Mouse (Mus musculus) CH12.LX (cell line): ENCODE measurements at regions not wholly inside any gene's neighbourhood (a gene's known extent, or its start where the extent isn't known, plus 50 kb on each side); places are given as distances from the start of the nearest gene placed in this dataset.
"Not testable (repeated sequence)": the region's sequence is repeated elsewhere in the genome, so short reads cannot be mapped to it uniquely, and the experiment has no call there.

Experiments
- DNase-seq: peaks from one replicate; pipeline ENCODE4 v3.0.0-alpha.2; 2013; ENCODE audit errors: extremely low read depth
- H3K27ac ChIP-seq: 2 replicates; pipeline ENCODE4 v1.5.1; 2012; ENCODE audit warnings: low read depth, mild to moderate bottlenecking, control low read depth, moderate library complexity; ENCODE audit not compliant: insufficient read depth
- H3K27me3 ChIP-seq: replicated peaks from 2 replicates; pipeline ENCODE3; 2012; ENCODE audit warnings: inconsistent platforms
- H3K36me3 ChIP-seq, 2 experiments: replicated peaks in 1 of 2; 2 replicates each; pipeline versions ENCODE3 to v1.6.1; 2012; ENCODE audit warnings: inconsistent platforms in 1 of 2, low read length in 1 of 2, mild to moderate bottlenecking in 1 of 2, mixed read lengths in 1 of 2, moderate library complexity in 1 of 2; ENCODE audit not compliant: control insufficient read depth in 1 of 2, insufficient read depth in 1 of 2
- H3K4me1 ChIP-seq, 2 experiments: 2 replicates each; pipeline ENCODE4 v1.6.1; 2012; ENCODE audit warnings: inconsistent platforms in 1 of 2, moderate library complexity in 1 of 2; ENCODE audit not compliant: insufficient read depth in 2 of 2, control insufficient read depth in 1 of 2
- H3K4me2 ChIP-seq: 2 replicates; pipeline ENCODE4 v1.6.1; 2012; ENCODE audit warnings: low read depth, mild to moderate bottlenecking, control low read depth; ENCODE audit not compliant: poor library complexity, insufficient read depth, severe bottlenecking
- H3K4me3 ChIP-seq, 3 experiments: fragments of 150-350 bp in 1 of 3; sonication (generic) in 1 of 3; replicated peaks in 1 of 3; 2 replicates each; pipeline versions ENCODE3 to v1.5.1; 2011 to 2012; ENCODE audit warnings: low read depth in 2 of 3, low read length in 2 of 3, mild to moderate bottlenecking in 2 of 3, moderate library complexity in 2 of 3, control low read depth in 1 of 3, improper control_type of control experiment in 1 of 3, inconsistent platforms in 1 of 3, mixed read lengths in 1 of 3; ENCODE audit not compliant: poor library complexity in 1 of 3
- H3K79me2 ChIP-seq: replicated peaks from 2 replicates; pipeline ENCODE4 v1.6.1; 2012; ENCODE audit warnings: mild to moderate bottlenecking, moderate library complexity; ENCODE audit not compliant: control insufficient read depth, poor library complexity, insufficient read depth, severe bottlenecking; ENCODE audit errors: extremely low read depth
- H3K9ac ChIP-seq: 2 replicates; pipeline ENCODE4 v1.6.1; 2012; ENCODE audit warnings: low read depth, mild to moderate bottlenecking, control low read depth, moderate library complexity; ENCODE audit not compliant: insufficient read depth
- H3K9me3 ChIP-seq: replicated peaks from 2 replicates; pipeline ENCODE3; 2012; ENCODE audit warnings: low read length, inconsistent platforms, mixed read lengths
- BHLHE40 ChIP-seq: IDR thresholded peaks from 2 replicates; pipeline ENCODE4 v1.6.1; 2011; ENCODE audit warnings: mild to moderate bottlenecking, low read depth, low read length, improper control_type of control experiment
- CHD2 ChIP-seq: IDR thresholded peaks from 2 replicates; pipeline ENCODE4 v1.6.1; 2011; ENCODE audit warnings: low read length, improper control_type of control experiment
- E2F4 ChIP-seq: IDR thresholded peaks from 2 replicates; pipeline ENCODE4 v1.6.1; 2011; ENCODE audit warnings: low read depth, low read length, improper control_type of control experiment; ENCODE audit not compliant: insufficient replicate concordance
- HCFC1 ChIP-seq: IDR thresholded peaks from 2 replicates; pipeline ENCODE4 v1.6.1; 2012; ENCODE audit warnings: low read depth, mild to moderate bottlenecking, inconsistent platforms, low read length, improper control_type of control experiment
- IRF4 ChIP-seq: IDR thresholded peaks from 2 replicates; pipeline ENCODE4 v1.6.1; 2014; ENCODE audit warnings: low read depth, mild to moderate bottlenecking, inconsistent platforms, low read length, improper control_type of control experiment
- JUN ChIP-seq: IDR thresholded peaks from 2 replicates; pipeline ENCODE4 v1.6.1; 2011; ENCODE audit warnings: low read depth, mild to moderate bottlenecking, low read length, improper control_type of control experiment, moderate library complexity; ENCODE audit not compliant: insufficient read depth
- KAT2A ChIP-seq: IDR thresholded peaks from 2 replicates; pipeline ENCODE4 v1.6.1; 2012; ENCODE audit warnings: low read length, improper control_type of control experiment, inconsistent platforms; ENCODE audit not compliant: insufficient replicate concordance
- MAFK ChIP-seq: IDR thresholded peaks from 2 replicates; pipeline ENCODE4 v1.6.1; 2011; ENCODE audit warnings: low read length, improper control_type of control experiment; ENCODE audit not compliant: insufficient replicate concordance
- MEF2A ChIP-seq: IDR thresholded peaks from 2 replicates; pipeline ENCODE4 v1.6.1; 2014; ENCODE audit warnings: low read depth, mild to moderate bottlenecking, inconsistent platforms, low read length, improper control_type of control experiment, borderline replicate concordance
- MYC ChIP-seq: IDR thresholded peaks from 2 replicates; pipeline ENCODE4 v1.6.1; 2011; ENCODE audit warnings: low read depth, mild to moderate bottlenecking, improper control_type of control experiment, low read length
- PAX5 ChIP-seq: IDR thresholded peaks from 2 replicates; pipeline ENCODE4 v1.6.1; 2012; ENCODE audit warnings: low read length, inconsistent platforms, mixed read lengths
- POLR2AphosphoS2 ChIP-seq: IDR thresholded peaks from 2 replicates; pipeline ENCODE4 v1.6.1; 2011; ENCODE audit warnings: low read depth, low read length, improper control_type of control experiment
- RAD21 ChIP-seq: IDR thresholded peaks from 2 replicates; pipeline ENCODE4 v1.6.1; 2011; ENCODE audit warnings: low read depth, mild to moderate bottlenecking, low read length, improper control_type of control experiment, moderate library complexity
- SIN3A ChIP-seq: IDR thresholded peaks from 2 replicates; pipeline ENCODE4 v1.6.1; 2012; ENCODE audit warnings: low read length, improper control_type of control experiment, inconsistent platforms
- TBP ChIP-seq: conservative IDR thresholded peaks from 2 replicates; pipeline ENCODE4 v1.6.1; 2011; ENCODE audit warnings: low read depth, low read length, improper control_type of control experiment
- TCF12 ChIP-seq: IDR thresholded peaks from 2 replicates; pipeline ENCODE4 v1.6.1; 2014; ENCODE audit warnings: low read depth, mild to moderate bottlenecking, inconsistent platforms, low read length, improper control_type of control experiment
- UBTF ChIP-seq: IDR thresholded peaks from 2 replicates; pipeline ENCODE4 v1.6.1; 2012; ENCODE audit warnings: low read depth, mild to moderate bottlenecking, inconsistent platforms, low read length, improper control_type of control experiment, moderate library complexity
- USF2 ChIP-seq: conservative IDR thresholded peaks from 2 replicates; pipeline ENCODE4 v1.6.1; 2011; ENCODE audit warnings: low read depth, low read length, improper control_type of control experiment
- ZC3H11A ChIP-seq: IDR thresholded peaks from 2 replicates; pipeline ENCODE4 v1.6.1; 2012; ENCODE audit warnings: low read depth, mild to moderate bottlenecking, inconsistent platforms, low read length, improper control_type of control experiment
- ZKSCAN1 ChIP-seq: IDR thresholded peaks from 2 replicates; pipeline ENCODE4 v1.6.1; 2012; ENCODE audit warnings: low read depth, inconsistent platforms, low read length, improper control_type of control experiment, borderline replicate concordance
- ZNF384 ChIP-seq: IDR thresholded peaks from 2 replicates; pipeline ENCODE4 v1.6.1; 2012; ENCODE audit warnings: low read depth, low read length, improper control_type of control experiment, inconsistent platforms
- dilution Hi-C: fragments of 300-500 bp; cut with MboI; formaldehyde crosslinking; loops from 2 replicates; pipeline ENCODE4 v1.14.3; 2020; ENCODE audit warnings: low sequenced_read_pairs; ENCODE audit not compliant: extremely low pct_unique_long_range_greater_than_20kb, extremely low pct_ligation_motif_present
- in situ Hi-C: fragments of 300-500 bp; cut with MboI; formaldehyde crosslinking; loops from 3 replicates; pipeline ENCODE4 v1.14.3; 2019; ENCODE audit warnings: low sequenced_read_pairs, low pct_ligation_motif_present, low pct_unique_long_range_greater_than_20kb, mixed read lengths

- H3K4me1 ChIP-seq: no peaks in the 10 kb centered on the region
- no peaks in the 10 kb centered on the region for H3K27me3 ChIP-seq
- no peaks in the 10 kb centered on the region for H3K79me2 ChIP-seq
- no peak overlapping the region for H3K9ac ChIP-seq
- H3K36me3 ChIP-seq: no peaks in the 10 kb centered on the region
- no peak overlapping the region for H3K27ac ChIP-seq
- TF ChIP-seq USF2: no peak
- no peak for TF ChIP-seq MAFK
- no peak for TF ChIP-seq CHD2
- TF ChIP-seq POLR2AphosphoS2: no peak
- no peak for TF ChIP-seq JUN
- no peak for TF ChIP-seq ZC3H11A
- TF ChIP-seq SIN3A: no peak
- TF ChIP-seq UBTF: no peak
- no peak for TF ChIP-seq IRF4
- TF ChIP-seq ZKSCAN1: no peak
- TF ChIP-seq, all 38 proteins: peak for 0
- no peak for DNase-seq
- in situ Hi-C loops (no loop called here), dilution Hi-C loops (no loop called here)
- H3K9me3 ChIP-seq: no peaks in the 10 kb centered on the region
- no peak overlapping the region for H3K4me2 ChIP-seq
- no peak overlapping the region for H3K4me3 ChIP-seq
Observed at GRCm38 (mm10) chr12:92904382-92904781, 1055.4 kb upstream of the Sel1l start.

- Histone ChIP-seq H3K9me3 (no peaks in the 10 kb centered on the region), H3K4me3 (peak overlapping the region in 1 of 3 experiments; percentile 56), H3K9ac (peak overlapping the region; percentile 84), H3K79me2 (peaks cover 12% of the 10 kb centered on the region), H3K4me1 (peaks cover 3 to 4% of the 10 kb centered on the region in 2 experiments; a peak in 3 of 4 replicates), H3K4me2 (peak overlapping the region; percentile 68), H3K27me3 (no peaks in the 10 kb centered on the region), H3K27ac (peak overlapping the region; percentile 99), H3K36me3 (no peaks in the 10 kb centered on the region)
- dilution Hi-C loops (no loop called here), in situ Hi-C loops (no loop called here)
- TF ChIP-seq PAX5 (no peak), SIN3A (no peak), E2F4 (no peak), TBP (no peak), HCFC1 (no peak), MAFK (no peak), KAT2A (no peak), TCF12 (no peak), ZNF384 (no peak), MYC (no peak), MEF2A (no peak), BHLHE40 (no peak), RAD21 (no peak)
- no peak for DNase-seq
Observed at GRCm38 (mm10) chr12:92892315-92892714, 1043.4 kb upstream of the Sel1l start.

- dilution Hi-C loops, in situ Hi-C loops, H3K27me3 ChIP-seq, H3K27ac ChIP-seq, H3K36me3 ChIP-seq, H3K9ac ChIP-seq, H3K4me3 ChIP-seq, H3K4me2 ChIP-seq, DNase-seq, H3K9me3 ChIP-seq, H3K4me1 ChIP-seq: not testable (repeated sequence)
- peaks cover 12% of the 10 kb centered on the region for H3K79me2 ChIP-seq
Observed at GRCm38 (mm10) chr12:92891663-92892062, 1042.7 kb upstream of the Sel1l start.

DNA sequence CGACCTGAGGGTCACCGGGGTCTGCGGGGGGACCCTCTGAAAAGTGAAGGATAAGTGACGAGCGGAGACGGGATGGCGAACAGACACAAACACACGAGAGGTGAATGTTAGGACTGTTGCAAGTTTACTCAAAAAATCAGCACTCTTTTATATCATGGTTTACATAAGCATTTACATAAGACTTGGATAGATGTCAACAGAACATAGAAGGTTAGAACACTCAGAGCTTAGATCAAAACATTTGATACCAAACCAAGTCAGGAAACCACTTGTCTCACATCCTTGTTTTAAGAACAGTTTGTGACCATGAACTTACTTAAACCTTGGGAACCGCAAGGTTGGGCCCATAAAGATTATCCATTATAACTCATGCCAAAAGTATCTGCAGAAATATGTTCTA, 1042.2 kb upstream of the Sel1l start:
- H3K27me3 ChIP-seq, H3K9me3 ChIP-seq, H3K4me1 ChIP-seq, H3K36me3 ChIP-seq, DNase-seq, dilution Hi-C loops, H3K4me2 ChIP-seq, in situ Hi-C loops: not testable (repeated sequence)
- Histone ChIP-seq H3K27ac (peak overlapping the region; percentile 86), H3K9ac (peak overlapping the region; percentile 95), H3K4me3 (peak overlapping the region in 2 of 3 experiments; percentile 74 to 79), H3K79me2 (peaks cover 12% of the 10 kb centered on the region)
